Mouse (Mus musculus): ENCODE results near the gene Tmem150c. TPM values are rescaled to one million over a fixed set of nuclear protein-coding genes. Genes with fewer than 3 reads are reported as not detected.

The Tmem150c gene
- polyA plus RNA-seq, 1 experiment from 2014 or later: 3.6 TPM

DNA sequence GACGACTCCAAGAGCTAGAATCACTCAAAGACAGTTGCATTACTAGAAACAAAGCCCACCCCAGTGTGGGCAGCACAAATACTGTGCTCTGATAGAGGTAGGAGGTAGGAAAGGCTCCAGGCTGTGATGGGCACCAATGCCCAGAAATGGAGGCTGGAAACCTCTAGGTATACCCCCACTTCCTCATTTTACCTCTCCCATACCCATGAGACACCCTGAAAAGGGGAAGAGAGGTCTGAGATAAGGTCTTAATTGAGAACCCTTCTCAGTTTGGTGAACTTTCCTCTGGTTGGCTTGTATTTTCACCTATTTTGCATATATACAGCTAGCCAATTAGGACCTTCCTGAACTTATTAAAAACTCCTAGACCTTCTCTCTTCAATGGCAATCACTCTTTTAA is 2.4 kb upstream of the Tmem150c start:
- ATAC-seq (ENCODE audit: low FRiP score): no peak
- Histone ChIP-seq H3K4me3 (ENCODE audit: low read depth, low read length) (no peak overlapping the region), H3K27me3 (ENCODE audit: control insufficient read depth, insufficient read depth, low read length) (peaks cover 7% of the 10 kb centered on the region; the same call in 1 of the 2 replicates), H3K9ac (ENCODE audit: low read depth, low read length) (no peak overlapping the region), H3K27ac (ENCODE audit: low read depth, low read length) (no peak overlapping the region), H3K4me2 (replicated peaks; ENCODE audit: low read depth, low read length) (no peak overlapping the region), H3K36me3 (ENCODE audit: control insufficient read depth, insufficient read depth, low read length) (no peaks in the 10 kb centered on the region), H3K4me1 (replicated peaks; ENCODE audit: control insufficient read depth, insufficient read depth, low read length) (no peaks in the 10 kb centered on the region), H3K9me3 (ENCODE audit: control insufficient read depth, low read length) (no peaks in the 10 kb centered on the region)
- DNase-seq (ENCODE audit: low spot score): no peak
- WGBS: 79% methylated on average over 1 of the region's 1 CpGs

DNA sequence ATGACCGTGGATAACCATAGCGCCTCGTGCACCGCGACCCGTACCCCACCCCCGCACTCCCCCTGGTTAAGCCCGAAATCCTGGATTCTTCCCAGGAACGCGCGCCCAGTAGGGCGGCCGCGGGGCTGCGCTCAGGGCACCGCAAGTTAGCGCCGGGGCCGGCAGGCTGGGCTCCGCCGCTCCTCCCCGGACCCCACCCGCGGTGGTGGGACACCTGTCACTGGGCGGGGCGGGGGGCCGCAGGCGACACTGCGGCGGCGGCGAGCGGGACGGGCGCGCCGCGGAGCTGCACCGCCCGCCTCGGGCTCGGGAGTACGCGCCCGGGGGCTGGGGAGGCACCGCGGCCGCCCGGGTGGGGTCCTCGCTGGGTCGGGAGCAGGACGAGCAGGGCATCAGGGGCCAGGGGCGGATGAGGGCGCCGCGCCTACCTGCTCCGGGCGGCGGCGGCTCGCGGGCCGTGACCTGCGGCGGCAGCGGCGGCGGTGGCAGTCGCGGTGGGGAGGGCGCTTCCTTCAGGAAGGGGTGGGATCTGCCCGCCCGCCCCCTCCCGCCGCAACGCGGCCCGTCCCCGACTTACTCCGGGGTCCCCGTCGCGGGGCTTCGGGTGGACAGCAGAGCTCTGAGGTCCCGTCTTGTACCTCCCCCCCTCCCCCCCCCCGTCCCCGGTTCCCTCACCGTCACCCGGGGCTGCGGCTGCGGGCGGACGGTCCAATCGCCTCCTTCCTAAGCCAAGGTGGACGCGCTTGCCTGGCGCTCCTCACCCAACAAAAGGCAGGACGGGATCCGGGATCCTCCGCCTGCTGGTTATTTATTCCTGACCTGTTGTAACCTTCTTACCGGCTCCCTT is 594 bp downstream of the Tmem150c start:
- ATAC-seq (ENCODE audit: low FRiP score) (peak; percentile 85), DNase-seq (ENCODE audit: low spot score) (peak; percentile 58)
- no peaks in the 10 kb centered on the region for H3K36me3 ChIP-seq (ENCODE audit: control insufficient read depth, insufficient read depth, low read length)
- peaks cover 7% of the 10 kb centered on the region; the same call in 1 of the 2 replicates for H3K27me3 ChIP-seq (ENCODE audit: control insufficient read depth, insufficient read depth, low read length)
- no peaks in the 10 kb centered on the region for H3K9me3 ChIP-seq (ENCODE audit: control insufficient read depth, low read length)
- peak overlapping the region; percentile 81 for H3K9ac ChIP-seq (ENCODE audit: low read depth, low read length)
- H3K4me1 ChIP-seq (replicated peaks; ENCODE audit: control insufficient read depth, insufficient read depth, low read length): no peaks in the 10 kb centered on the region
- peak overlapping the region; percentile 99 for H3K4me2 ChIP-seq (replicated peaks; ENCODE audit: low read depth, low read length)
- WGBS: under 1% methylated on average over 50 of the region's 101 CpGs
- H3K4me3 ChIP-seq (ENCODE audit: low read depth, low read length): peak overlapping the region; percentile 83
- H3K27ac ChIP-seq (ENCODE audit: low read depth, low read length): no peak overlapping the region

DNA sequence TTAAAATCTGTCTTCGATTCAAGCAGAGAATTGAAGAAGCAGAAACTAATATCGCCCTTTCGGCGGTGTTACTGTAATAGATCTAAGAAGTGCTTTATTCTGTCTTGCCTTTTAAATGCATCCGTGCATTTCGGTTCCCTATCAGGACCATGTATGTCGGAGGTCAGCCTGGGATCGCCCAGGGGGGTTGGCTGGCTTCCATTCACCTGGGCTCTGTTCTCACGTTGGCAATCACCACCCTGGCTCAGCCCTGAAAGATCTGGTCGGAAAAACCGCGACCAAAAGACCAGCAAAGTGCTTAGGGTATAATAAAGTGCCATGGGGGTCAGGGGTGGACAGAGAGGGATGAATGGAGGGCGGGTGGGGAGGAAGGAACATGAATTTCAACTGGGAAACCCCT is 1.3 kb downstream of the Tmem150c start:
- peak overlapping the region; percentile 81; the same call in 1 of the 2 replicates for H3K9ac ChIP-seq (ENCODE audit: low read depth, low read length)
- ATAC-seq (ENCODE audit: low FRiP score) (peak; percentile 17; the same call in 1 of the 2 replicates), DNase-seq (ENCODE audit: low spot score) (peak; percentile 30)
- H3K27me3 ChIP-seq (ENCODE audit: control insufficient read depth, insufficient read depth, low read length): peaks cover 7% of the 10 kb centered on the region; the same call in 1 of the 2 replicates
- peak overlapping the region; percentile 99 for H3K4me2 ChIP-seq (replicated peaks; ENCODE audit: low read depth, low read length)
- H3K4me3 ChIP-seq (ENCODE audit: low read depth, low read length): peak overlapping the region; percentile 83
- H3K9me3 ChIP-seq (ENCODE audit: control insufficient read depth, low read length): no peaks in the 10 kb centered on the region
- no peaks in the 10 kb centered on the region for H3K4me1 ChIP-seq (replicated peaks; ENCODE audit: control insufficient read depth, insufficient read depth, low read length)
- H3K36me3 ChIP-seq (ENCODE audit: control insufficient read depth, insufficient read depth, low read length): no peaks in the 10 kb centered on the region
- 16% methylated on average over 13 of the region's 13 CpGs for WGBS
- H3K27ac ChIP-seq (ENCODE audit: low read depth, low read length): no peak overlapping the region

DNA sequence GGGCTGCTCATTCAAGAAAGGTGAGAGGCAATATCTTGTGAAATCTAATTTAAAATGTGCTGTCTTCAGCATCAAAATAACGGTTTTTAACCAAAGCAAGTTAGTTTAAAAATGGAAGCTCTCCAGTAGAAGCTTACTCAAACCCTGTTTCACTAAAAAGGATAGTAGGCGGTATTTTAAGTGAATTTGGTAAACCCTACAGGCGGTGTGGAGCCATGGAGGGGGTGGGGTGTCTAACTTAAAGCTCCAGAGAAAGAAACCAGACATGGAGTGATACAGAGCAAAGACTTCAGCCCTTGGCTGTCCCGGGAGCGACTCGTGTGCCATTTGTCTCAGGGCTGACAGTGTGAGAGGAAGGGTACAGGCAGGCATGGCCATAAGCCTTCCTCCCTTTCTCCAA is 4.0 kb downstream of the Tmem150c start:
- H3K4me3 ChIP-seq (ENCODE audit: low read depth, low read length): no peak overlapping the region
- no peaks in the 10 kb centered on the region for H3K4me1 ChIP-seq (replicated peaks; ENCODE audit: control insufficient read depth, insufficient read depth, low read length)
- WGBS: 79% methylated on average over 6 of the region's 6 CpGs
- no peaks in the 10 kb centered on the region for H3K36me3 ChIP-seq (ENCODE audit: control insufficient read depth, insufficient read depth, low read length)
- H3K9me3 ChIP-seq (ENCODE audit: control insufficient read depth, low read length): no peaks in the 10 kb centered on the region
- no peak for DNase-seq (ENCODE audit: low spot score)
- H3K27ac ChIP-seq (ENCODE audit: low read depth, low read length): no peak overlapping the region
- H3K9ac ChIP-seq (ENCODE audit: low read depth, low read length): no peak overlapping the region
- no peak for ATAC-seq (ENCODE audit: low FRiP score)
- H3K4me2 ChIP-seq (replicated peaks; ENCODE audit: low read depth, low read length): no peak overlapping the region
- peaks cover 7% of the 10 kb centered on the region; the same call in 1 of the 2 replicates for H3K27me3 ChIP-seq (ENCODE audit: control insufficient read depth, insufficient read depth, low read length)

DNA sequence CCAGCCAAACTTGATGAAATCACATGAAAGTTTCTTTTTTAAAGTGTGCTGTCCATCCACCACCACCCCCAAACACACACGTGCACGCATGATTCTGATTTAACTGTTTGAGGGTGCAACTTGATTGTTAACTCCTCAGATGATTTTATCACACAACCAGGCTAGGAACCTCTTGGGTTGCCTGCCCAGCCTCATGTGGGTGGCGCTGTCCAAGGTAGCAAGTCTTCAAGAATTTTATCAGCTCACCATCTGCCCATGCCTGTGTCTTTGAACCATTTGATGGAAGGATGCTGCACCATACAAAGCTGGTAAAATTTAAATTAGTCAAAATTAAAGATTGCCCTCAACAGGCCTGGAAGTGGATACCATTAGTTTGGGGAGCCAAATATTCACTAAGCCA is 9.6 kb downstream of the Tmem150c start:
- H3K27me3 ChIP-seq (ENCODE audit: control insufficient read depth, insufficient read depth, low read length): no peaks in the 10 kb centered on the region
- no peak overlapping the region for H3K9ac ChIP-seq (ENCODE audit: low read depth, low read length)
- no peaks in the 10 kb centered on the region for H3K9me3 ChIP-seq (ENCODE audit: control insufficient read depth, low read length)
- H3K4me1 ChIP-seq (replicated peaks; ENCODE audit: control insufficient read depth, insufficient read depth, low read length): no peaks in the 10 kb centered on the region
- H3K4me3 ChIP-seq (ENCODE audit: low read depth, low read length): no peak overlapping the region
- no peak overlapping the region for H3K4me2 ChIP-seq (replicated peaks; ENCODE audit: low read depth, low read length)
- DNase-seq (ENCODE audit: low spot score) (peak; percentile 34), ATAC-seq (ENCODE audit: low FRiP score) (no peak)
- H3K36me3 ChIP-seq (ENCODE audit: control insufficient read depth, insufficient read depth, low read length): no peaks in the 10 kb centered on the region
- H3K27ac ChIP-seq (ENCODE audit: low read depth, low read length): no peak overlapping the region
- 73% methylated on average over 3 of the region's 3 CpGs for WGBS

DNA sequence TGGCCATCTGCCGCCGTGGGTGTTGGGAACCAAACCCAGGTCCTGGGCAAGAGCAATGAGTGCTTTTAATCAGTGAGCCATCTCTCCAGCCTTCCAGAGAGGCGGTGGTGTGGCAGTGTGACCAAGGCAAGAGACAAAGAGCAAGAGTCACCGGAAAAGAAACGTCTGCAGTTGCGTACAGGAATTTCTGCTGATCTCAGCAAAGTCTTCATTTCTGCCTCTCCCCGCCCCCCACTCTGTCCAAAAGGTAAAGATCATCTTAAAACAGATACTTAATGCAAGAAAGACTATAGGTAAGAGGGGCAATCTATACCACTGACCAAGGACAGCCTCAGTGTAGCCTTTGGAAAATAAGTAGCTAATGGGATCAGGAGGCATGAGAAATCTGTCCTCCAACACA is 14.8 kb downstream of the Tmem150c start:
- Histone ChIP-seq H3K9me3 (ENCODE audit: control insufficient read depth, low read length) (no peaks in the 10 kb centered on the region), H3K4me2 (replicated peaks; ENCODE audit: low read depth, low read length) (no peak overlapping the region), H3K27ac (ENCODE audit: low read depth, low read length) (no peak overlapping the region), H3K9ac (ENCODE audit: low read depth, low read length) (no peak overlapping the region), H3K4me3 (ENCODE audit: low read depth, low read length) (no peak overlapping the region), H3K36me3 (ENCODE audit: control insufficient read depth, insufficient read depth, low read length) (no peaks in the 10 kb centered on the region), H3K27me3 (ENCODE audit: control insufficient read depth, insufficient read depth, low read length) (no peaks in the 10 kb centered on the region), H3K4me1 (replicated peaks; ENCODE audit: control insufficient read depth, insufficient read depth, low read length) (no peaks in the 10 kb centered on the region)
- 89% methylated on average over 7 of the region's 7 CpGs for WGBS
- ATAC-seq (ENCODE audit: low FRiP score) (no peak), DNase-seq (ENCODE audit: low spot score) (no peak)

DNA sequence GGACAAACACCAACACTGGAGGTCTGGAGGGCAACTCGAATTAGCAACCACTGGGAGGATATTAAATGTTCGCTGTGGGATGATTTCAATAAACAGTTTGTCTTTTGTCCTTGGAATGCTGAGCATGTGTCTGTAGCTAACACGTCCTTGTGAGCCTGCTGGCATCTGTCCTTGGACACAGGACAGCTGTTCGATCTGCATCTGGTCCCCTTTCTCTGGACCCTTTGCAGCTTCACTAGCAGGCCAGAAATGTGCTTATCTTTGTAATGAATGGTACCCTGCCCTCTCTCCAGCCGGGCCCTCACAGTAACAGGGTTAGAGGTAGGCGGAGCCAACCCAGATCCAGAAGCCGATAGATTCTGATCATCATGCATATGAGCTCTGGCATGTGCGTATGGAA is 32.3 kb downstream of the Tmem150c start:
- Histone ChIP-seq H3K36me3 (ENCODE audit: control insufficient read depth, insufficient read depth, low read length) (no peaks in the 10 kb centered on the region), H3K27ac (ENCODE audit: low read depth, low read length) (no peak overlapping the region), H3K27me3 (ENCODE audit: control insufficient read depth, insufficient read depth, low read length) (no peaks in the 10 kb centered on the region), H3K4me3 (ENCODE audit: low read depth, low read length) (no peak overlapping the region), H3K9ac (ENCODE audit: low read depth, low read length) (no peak overlapping the region), H3K4me1 (replicated peaks; ENCODE audit: control insufficient read depth, insufficient read depth, low read length) (no peaks in the 10 kb centered on the region), H3K4me2 (replicated peaks; ENCODE audit: low read depth, low read length) (no peak overlapping the region), H3K9me3 (ENCODE audit: control insufficient read depth, low read length) (no peaks in the 10 kb centered on the region)
- DNase-seq (ENCODE audit: low spot score) (no peak), ATAC-seq (ENCODE audit: low FRiP score) (no peak)
- WGBS: 72% methylated on average over 8 of the region's 8 CpGs

DNA sequence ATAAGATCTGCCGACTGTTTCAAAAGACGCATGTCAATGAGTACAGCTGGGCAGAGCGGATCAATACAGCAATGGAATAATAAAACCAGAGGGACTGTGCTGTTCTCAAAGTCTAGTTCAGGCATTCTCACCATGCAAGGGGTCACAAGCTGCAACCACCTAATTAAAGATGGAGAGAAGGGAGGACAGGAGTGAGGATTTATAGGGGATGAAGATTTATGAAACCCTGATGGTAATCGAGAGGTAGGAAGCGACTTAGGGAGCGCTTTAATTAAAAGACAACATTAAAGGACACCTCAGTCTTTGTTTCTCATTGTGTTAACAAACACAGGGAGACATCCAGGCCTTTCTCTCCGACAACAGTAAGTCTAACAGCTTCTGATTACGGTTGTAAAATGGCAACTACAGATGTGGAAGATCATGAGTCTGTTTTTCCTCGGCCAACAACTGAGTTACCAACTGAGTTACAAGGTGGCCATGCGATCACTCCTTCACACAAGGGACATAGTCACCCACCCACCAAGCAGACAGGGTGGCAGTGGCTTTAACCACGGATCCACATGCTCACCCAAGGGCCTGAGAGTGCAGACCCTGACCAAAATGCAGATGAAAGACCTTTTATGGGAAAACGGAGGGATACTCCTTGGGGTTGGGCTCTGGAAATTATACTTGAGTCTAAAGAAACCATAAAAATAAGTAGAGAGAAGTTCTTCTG is 34.0 kb downstream of the Tmem150c start:
- WGBS: 81% methylated on average over 12 of the region's 12 CpGs
- no peak overlapping the region for H3K4me3 ChIP-seq (ENCODE audit: low read depth, low read length)
- no peak overlapping the region for H3K4me2 ChIP-seq (replicated peaks; ENCODE audit: low read depth, low read length)
- no peak overlapping the region for H3K27ac ChIP-seq (ENCODE audit: low read depth, low read length)
- no peaks in the 10 kb centered on the region for H3K4me1 ChIP-seq (replicated peaks; ENCODE audit: control insufficient read depth, insufficient read depth, low read length)
- no peaks in the 10 kb centered on the region for H3K27me3 ChIP-seq (ENCODE audit: control insufficient read depth, insufficient read depth, low read length)
- no peaks in the 10 kb centered on the region for H3K9me3 ChIP-seq (ENCODE audit: control insufficient read depth, low read length)
- no peak for DNase-seq (ENCODE audit: low spot score)
- no peak overlapping the region for H3K9ac ChIP-seq (ENCODE audit: low read depth, low read length)
- ATAC-seq (ENCODE audit: low FRiP score): no peak
- H3K36me3 ChIP-seq (ENCODE audit: control insufficient read depth, insufficient read depth, low read length): no peaks in the 10 kb centered on the region

All from hindbrain, embryonic 11.5 days (tissue).